Mouse (Mus musculus) E14TG2a.4 (cell line): ENCODE results near the gene Chmp4b.

Experiments
- H3K27me3 ChIP-seq: 2 replicates; pipeline ENCODE4 v1.6.1; 2014; ENCODE audit warnings: low read length, control low read depth; ENCODE audit not compliant: insufficient read depth
- H3K36me3 ChIP-seq: 2 replicates; pipeline ENCODE4 v1.6.1; 2014; ENCODE audit warnings: low read length, control low read depth; ENCODE audit not compliant: insufficient read depth
- H3K4me1 ChIP-seq: replicated peaks from 2 replicates; pipeline ENCODE4 v1.6.1; 2014; ENCODE audit warnings: low read depth, low read length, control low read depth
- H3K4me3 ChIP-seq: replicated peaks from 2 replicates; pipeline ENCODE4 v1.5.1; 2014; ENCODE audit warnings: mild to moderate bottlenecking, low read length
- H3K9me3 ChIP-seq: 2 replicates; pipeline ENCODE4 v1.6.1; 2014; ENCODE audit warnings: low read length, control low read depth
- CTCF ChIP-seq: conservative IDR thresholded peaks from 2 replicates; pipeline ENCODE4 v1.5.1; 2014; ENCODE audit warnings: low read length
- NANOG ChIP-seq: IDR thresholded peaks from 2 replicates; pipeline ENCODE4 v1.6.1; 2014; ENCODE audit warnings: borderline replicate concordance, low read length, mixed read lengths
- POU5F1 ChIP-seq: IDR thresholded peaks from 2 replicates; pipeline ENCODE4 v1.6.1; 2014; ENCODE audit warnings: low read length, borderline replicate concordance

Gene Chmp4b

GRCm38 (mm10) chr2:154680941-154681340 is 29.4 kb downstream of the Chmp4b start:
- H3K4me1 ChIP-seq, result peaks cover 64% of the 10 kb centered on the region
- peaks cover 38% of the 10 kb centered on the region for H3K36me3 ChIP-seq
- TF ChIP-seq POU5F1, result no peak
- no peak for TF ChIP-seq NANOG
- no peak for TF ChIP-seq CTCF
- no peak overlapping the region for H3K4me3 ChIP-seq
- no peaks in the 10 kb centered on the region for H3K27me3 ChIP-seq
- no peaks in the 10 kb centered on the region for H3K9me3 ChIP-seq

DNA sequence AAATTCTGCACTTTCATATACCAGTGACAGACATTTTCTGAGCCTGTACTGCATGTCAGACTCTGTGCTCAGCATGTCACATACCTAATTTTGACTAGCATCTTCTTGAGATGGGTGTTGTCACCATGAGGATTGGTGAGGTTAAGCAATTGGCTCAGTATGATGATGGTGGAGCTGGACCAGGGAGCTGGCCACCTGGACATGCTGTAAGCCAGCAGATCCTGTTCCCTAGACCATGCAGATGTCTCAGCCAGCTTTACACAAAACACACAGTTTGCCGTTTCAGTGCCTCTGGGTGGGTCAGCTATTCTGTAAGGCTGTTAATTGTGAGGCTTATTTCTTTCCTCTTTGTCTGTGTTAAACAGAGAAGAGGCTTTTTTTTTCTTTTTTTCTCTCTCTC is 31.2 kb downstream of the Chmp4b start:
- peaks cover 56% of the 10 kb centered on the region for H3K4me1 ChIP-seq
- H3K4me3 ChIP-seq, result no peak overlapping the region
- H3K9me3 ChIP-seq, result no peaks in the 10 kb centered on the region
- peaks cover 48% of the 10 kb centered on the region for H3K36me3 ChIP-seq
- no peaks in the 10 kb centered on the region for H3K27me3 ChIP-seq
- no peak for TF ChIP-seq NANOG
- no peak for TF ChIP-seq CTCF
- no peak for TF ChIP-seq POU5F1

DNA sequence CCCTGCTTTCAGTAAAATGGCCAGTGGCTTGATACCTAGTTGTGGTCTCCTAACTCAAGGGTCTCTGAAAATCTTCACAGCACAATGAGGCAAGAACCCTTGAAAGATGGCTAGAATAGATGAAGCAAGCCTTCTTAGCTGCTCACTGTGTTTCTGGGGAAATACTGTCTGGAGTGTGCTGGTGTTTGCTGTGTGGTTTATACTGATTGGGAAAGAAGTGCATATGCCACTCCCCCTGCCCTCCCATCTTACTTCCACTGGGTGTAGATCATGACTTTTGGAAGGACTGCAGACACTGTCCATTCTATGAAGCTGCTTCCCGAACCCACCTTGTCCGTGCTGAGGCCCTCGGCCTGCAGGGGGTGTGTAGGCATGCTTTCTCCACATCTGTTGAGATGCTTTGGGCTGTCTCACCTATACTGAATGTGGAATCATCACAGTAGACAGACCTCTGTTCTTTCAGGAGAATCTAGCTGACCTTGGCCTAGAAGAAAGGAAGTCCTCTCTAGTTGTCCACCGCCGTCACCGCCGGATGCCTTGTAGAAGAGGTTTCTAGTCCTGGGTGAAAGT is 33.5 kb downstream of the Chmp4b start:
- TF ChIP-seq POU5F1 (no peak), NANOG (no peak), CTCF (no peak)
- Histone ChIP-seq H3K27me3 (no peaks in the 10 kb centered on the region), H3K4me3 (no peak overlapping the region), H3K9me3 (no peaks in the 10 kb centered on the region), H3K4me1 (peaks cover 44% of the 10 kb centered on the region), H3K36me3 (peaks cover 60% of the 10 kb centered on the region)

- peaks cover 64% of the 10 kb centered on the region for H3K36me3 ChIP-seq
- no peaks in the 10 kb centered on the region for H3K27me3 ChIP-seq
- no peak overlapping the region for H3K4me3 ChIP-seq
- TF ChIP-seq POU5F1, result no peak
- no peak for TF ChIP-seq CTCF
- TF ChIP-seq NANOG, result no peak
- peaks cover 38% of the 10 kb centered on the region for H3K4me1 ChIP-seq
- no peaks in the 10 kb centered on the region for H3K9me3 ChIP-seq
Observed at GRCm38 (mm10) chr2:154685772-154686171, 34.3 kb downstream of the Chmp4b start.

- Histone ChIP-seq H3K27me3 (no peaks in the 10 kb centered on the region), H3K4me1 (peaks cover 29% of the 10 kb centered on the region), H3K4me3 (no peak overlapping the region), H3K36me3 (peaks cover 71% of the 10 kb centered on the region), H3K9me3 (no peaks in the 10 kb centered on the region)
- TF ChIP-seq NANOG, result no peak
- no peak for TF ChIP-seq CTCF
- TF ChIP-seq POU5F1, result no peak
Observed at GRCm38 (mm10) chr2:154686819-154687218, 35.3 kb downstream of the Chmp4b start.

GRCm38 (mm10) chr2:154689391-154689790 is 37.9 kb downstream of the Chmp4b start:
- Histone ChIP-seq H3K4me1 (peaks cover 36% of the 10 kb centered on the region), H3K9me3 (no peaks in the 10 kb centered on the region), H3K27me3 (no peaks in the 10 kb centered on the region), H3K36me3 (peaks cover 64% of the 10 kb centered on the region), H3K4me3 (no peak overlapping the region)
- no peak for TF ChIP-seq CTCF
- TF ChIP-seq POU5F1, result no peak
- TF ChIP-seq NANOG, result no peak

DNA sequence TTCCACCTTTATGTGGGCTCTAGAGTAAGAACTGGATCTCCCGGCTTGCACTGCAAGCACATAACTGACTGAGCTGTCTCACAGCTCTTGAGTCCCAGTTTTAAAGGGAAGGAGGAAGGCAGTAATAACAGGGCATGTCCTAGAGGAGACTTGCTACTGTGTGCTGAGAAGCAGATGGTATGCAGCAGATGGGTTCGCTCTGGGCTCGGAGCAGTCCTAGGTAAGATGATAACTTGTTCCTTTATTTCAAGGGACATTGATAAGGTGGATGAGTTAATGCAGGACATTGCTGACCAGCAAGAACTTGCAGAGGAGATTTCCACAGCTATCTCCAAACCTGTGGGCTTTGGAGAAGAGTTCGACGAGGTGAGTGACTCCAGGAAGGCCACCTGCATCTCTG is 39.5 kb downstream of the Chmp4b start:
- Histone ChIP-seq H3K36me3 (peaks cover 67% of the 10 kb centered on the region), H3K27me3 (no peaks in the 10 kb centered on the region), H3K9me3 (no peaks in the 10 kb centered on the region), H3K4me1 (peaks cover 36% of the 10 kb centered on the region), H3K4me3 (no peak overlapping the region)
- TF ChIP-seq CTCF, result no peak
- TF ChIP-seq POU5F1, result no peak
- no peak for TF ChIP-seq NANOG

GRCm38 (mm10) chr2:154693186-154693940 is 41.9 kb downstream of the Chmp4b start:
- H3K36me3 ChIP-seq, result peaks cover 56% of the 10 kb centered on the region
- peak overlapping the region; percentile 52; the same call in 1 of the 2 replicates for H3K4me3 ChIP-seq
- H3K9me3 ChIP-seq, result no peaks in the 10 kb centered on the region
- TF ChIP-seq NANOG, result no peak
- no peak for TF ChIP-seq POU5F1
- TF ChIP-seq CTCF, result no peak
- no peaks in the 10 kb centered on the region for H3K27me3 ChIP-seq
- peaks cover 41% of the 10 kb centered on the region for H3K4me1 ChIP-seq

GRCm38 (mm10) chr2:154693941-154694256 is 42.4 kb downstream of the Chmp4b start:
- H3K4me1 ChIP-seq, result peaks cover 40% of the 10 kb centered on the region
- H3K9me3 ChIP-seq, result no peaks in the 10 kb centered on the region
- no peaks in the 10 kb centered on the region for H3K27me3 ChIP-seq
- peaks cover 56% of the 10 kb centered on the region for H3K36me3 ChIP-seq
- TF ChIP-seq NANOG (no peak), CTCF (no peak), POU5F1 (no peak)
- H3K4me3 ChIP-seq, result 0 out of 2 replicates have a peak overlapping the region, but pooled peaks have one; percentile 52
